Mouse (Mus musculus) G1E-ER4 (cell line): ENCODE data around the gene Zfp37. TPM values are rescaled to one million over a fixed set of nuclear protein-coding genes. Genes with fewer than 3 reads are reported as not detected.

ENCODE experiments used
- GATA1 ChIP-seq: IDR thresholded peaks from one replicate; pipeline ENCODE4 v1.8.0; 2012; ENCODE audit warnings: low read length, inconsistent platforms
- polyA plus RNA-seq: library from polyadenylated mRNA; stranded (reverse); fragments of >175 nt; gene quantifications from 2 replicates; pipeline ENCODE4 v1.2.3, GENCODE M21; 2012

Zfp37 gene
- polyA plus RNA-seq: not detected in 2 replicates

- TF ChIP-seq GATA1: no peak
Observed at GRCm38 (mm10) chr4:62230769-62231168, at the start of gene Zfp37. Zfp37 (minus strand) TSS chr4:62231047.

- TF ChIP-seq GATA1: no peak
Observed at GRCm38 (mm10) chr4:62278081-62278480, 47.2 kb upstream of the Zfp37 start.

- TF ChIP-seq GATA1: no peak
Observed at GRCm38 (mm10) chr4:62277222-62277621, 46.4 kb upstream of the Zfp37 start.

GRCm38 (mm10) chr4:62276642-62277041 is 45.8 kb upstream of the Zfp37 start:
- TF ChIP-seq GATA1: no peak

GRCm38 (mm10) chr4:62274841-62275536 is 44.1 kb upstream of the Zfp37 start:
- no peak for TF ChIP-seq GATA1

GRCm38 (mm10) chr4:62273916-62274315 is 43.1 kb upstream of the Zfp37 start:
- no peak for TF ChIP-seq GATA1

- no peak for TF ChIP-seq GATA1
Observed at GRCm38 (mm10) chr4:62272696-62273095, 41.8 kb upstream of the Zfp37 start.

- TF ChIP-seq GATA1: no peak
Observed at GRCm38 (mm10) chr4:62267101-62267500, 36.3 kb upstream of the Zfp37 start.

GRCm38 (mm10) chr4:62265154-62265836 is 34.4 kb upstream of the Zfp37 start:
- TF ChIP-seq GATA1: no peak

- TF ChIP-seq GATA1: no peak
Observed at GRCm38 (mm10) chr4:62263133-62263844, 32.4 kb upstream of the Zfp37 start.

GRCm38 (mm10) chr4:62262276-62262675 is 31.4 kb upstream of the Zfp37 start, which contains the start of gene Slc31a2:
Slc31a2 (plus strand) TSS chr4:62262562.
- no peak for TF ChIP-seq GATA1

- no peak for TF ChIP-seq GATA1
Observed at GRCm38 (mm10) chr4:62256931-62257330, 26.1 kb upstream of the Zfp37 start.

GRCm38 (mm10) chr4:62254551-62254950 is 23.7 kb upstream of the Zfp37 start:
- no peak for TF ChIP-seq GATA1

GRCm38 (mm10) chr4:62251776-62252175 is 20.9 kb upstream of the Zfp37 start:
- no peak for TF ChIP-seq GATA1

- TF ChIP-seq GATA1: no peak
Observed at GRCm38 (mm10) chr4:62250896-62251544, 20.2 kb upstream of the Zfp37 start.

- no peak for TF ChIP-seq GATA1
Observed at GRCm38 (mm10) chr4:62248328-62248727, 17.5 kb upstream of the Zfp37 start.
